Mouse (Mus musculus) megakaryocyte, adult 5-6 weeks (primary cell): ENCODE data around the gene Gm49387. TPM values are rescaled to one million over a fixed set of nuclear protein-coding genes. Genes with fewer than 3 reads are reported as not detected.

ENCODE experiments used
- ATAC-seq: 2 replicates; pipeline ENCODE4 v1.8.0; 2016; ENCODE audit warnings: mild to moderate bottlenecking, inconsistent platforms; ENCODE audit not compliant: poor library complexity, severe bottlenecking
- total RNA-seq, 2 experiments: library from RNA; stranded (forward) in 1 of 2; stranded (reverse) in 1 of 2; fragments of 153-499, 151-499 nt in 1 of 2; fragments of 221-1000, 200-1000 nt in 1 of 2; gene quantifications; 2 replicates each; pipeline versions ENCODE4 v1.2.3 to v1.2.4; 2015 to 2017

Gm49387 gene
- total RNA-seq (2015) (not detected in 2 replicates), total RNA-seq (2017) (not detected in 2 replicates)

- ATAC-seq = peak; percentile 33
These were observed at the start of gene Gm49387 for GRCm38 (mm10) chr14:31640346-31640889. Gene Gm49387, minus strand, starts transcription at chr14:31640878.

- no peak for ATAC-seq
These were observed 45.6 kb upstream of the Gm49387 start for GRCm38 (mm10) chr14:31686231-31686630.

GRCm38 (mm10) chr14:31685680-31686079 lies 45.0 kb upstream of the Gm49387 start:
- peak; percentile 75 for ATAC-seq

- peak; percentile 77 for ATAC-seq
These were observed 43.8 kb upstream of the Gm49387 start for GRCm38 (mm10) chr14:31684343-31685040.

- ATAC-seq = no peak
These were observed 42.9 kb upstream of the Gm49387 start for GRCm38 (mm10) chr14:31683610-31684009.

GRCm38 (mm10) chr14:31681931-31682555 lies 41.4 kb upstream of the Gm49387 start:
- ATAC-seq = no peak

- no peak for ATAC-seq
These were observed 40.6 kb upstream of the Gm49387 start for GRCm38 (mm10) chr14:31681291-31681690.

- no peak for ATAC-seq
These were observed 40.0 kb upstream of the Gm49387 start for GRCm38 (mm10) chr14:31680656-31681055.

- peak; percentile 62 for ATAC-seq
These were observed 31.1 kb upstream of the Gm49387 start for GRCm38 (mm10) chr14:31671635-31672320.

GRCm38 (mm10) chr14:31669642-31670490 lies 29.2 kb upstream of the Gm49387 start:
- ATAC-seq = peak; percentile 77

- 0 out of 2 replicates have a peak, but pooled peaks have one; percentile 2 for ATAC-seq
These were observed 28.5 kb upstream of the Gm49387 start for GRCm38 (mm10) chr14:31669161-31669611.

GRCm38 (mm10) chr14:31668326-31668725 lies 27.6 kb upstream of the Gm49387 start:
- no peak for ATAC-seq

- ATAC-seq = no peak
These were observed 27.1 kb upstream of the Gm49387 start for GRCm38 (mm10) chr14:31667741-31668140.

GRCm38 (mm10) chr14:31666931-31667705 lies 26.4 kb upstream of the Gm49387 start:
- ATAC-seq = no peak

- ATAC-seq = no peak
These were observed 24.9 kb upstream of the Gm49387 start for GRCm38 (mm10) chr14:31665566-31665940.

GRCm38 (mm10) chr14:31664903-31665565 lies 24.4 kb upstream of the Gm49387 start:
- peak; percentile 64 for ATAC-seq

GRCm38 (mm10) chr14:31664100-31664902 lies 23.6 kb upstream of the Gm49387 start:
- ATAC-seq = no peak

- no peak for ATAC-seq
These were observed 22.9 kb upstream of the Gm49387 start for GRCm38 (mm10) chr14:31663376-31664099.
